Mouse (Mus musculus) CH12.LX (cell line): ENCODE measurements around the gene Trim47. TPM values are rescaled to one million over a fixed set of nuclear protein-coding genes. Genes with fewer than 3 reads are reported as not detected.
A peak's percentile ranks its signal among the peaks of the same experiment; 100 is the strongest.

Experiments used
- DNase-seq: peaks from one replicate; pipeline ENCODE4 v3.0.0-alpha.2; 2013; ENCODE audit errors: extremely low read depth
- H3K27ac ChIP-seq: 2 replicates; pipeline ENCODE4 v1.5.1; 2012; ENCODE audit warnings: low read depth, mild to moderate bottlenecking, control low read depth, moderate library complexity; ENCODE audit not compliant: insufficient read depth
- H3K27me3 ChIP-seq: replicated peaks from 2 replicates; pipeline ENCODE3; 2012; ENCODE audit warnings: inconsistent platforms
- H3K36me3 ChIP-seq, 2 experiments: replicated peaks in 1 of 2; 2 replicates each; pipeline versions ENCODE3 to v1.6.1; 2012; ENCODE audit warnings: inconsistent platforms in 1 of 2, low read length in 1 of 2, mild to moderate bottlenecking in 1 of 2, mixed read lengths in 1 of 2, moderate library complexity in 1 of 2; ENCODE audit not compliant: control insufficient read depth in 1 of 2, insufficient read depth in 1 of 2
- H3K4me1 ChIP-seq, 2 experiments: 2 replicates each; pipeline ENCODE4 v1.6.1; 2012; ENCODE audit warnings: inconsistent platforms in 1 of 2, moderate library complexity in 1 of 2; ENCODE audit not compliant: insufficient read depth in 2 of 2, control insufficient read depth in 1 of 2
- H3K4me2 ChIP-seq: 2 replicates; pipeline ENCODE4 v1.6.1; 2012; ENCODE audit warnings: low read depth, mild to moderate bottlenecking, control low read depth; ENCODE audit not compliant: poor library complexity, insufficient read depth, severe bottlenecking
- H3K4me3 ChIP-seq, 3 experiments: fragments of 150-350 bp in 1 of 3; sonication (generic) in 1 of 3; replicated peaks in 1 of 3; 2 replicates each; pipeline versions ENCODE3 to v1.5.1; 2011 to 2012; ENCODE audit warnings: low read depth in 2 of 3, low read length in 2 of 3, mild to moderate bottlenecking in 2 of 3, moderate library complexity in 2 of 3, control low read depth in 1 of 3, improper control_type of control experiment in 1 of 3, inconsistent platforms in 1 of 3, mixed read lengths in 1 of 3; ENCODE audit not compliant: poor library complexity in 1 of 3
- H3K79me2 ChIP-seq: replicated peaks from 2 replicates; pipeline ENCODE4 v1.6.1; 2012; ENCODE audit warnings: mild to moderate bottlenecking, moderate library complexity; ENCODE audit not compliant: control insufficient read depth, poor library complexity, insufficient read depth, severe bottlenecking; ENCODE audit errors: extremely low read depth
- H3K9ac ChIP-seq: 2 replicates; pipeline ENCODE4 v1.6.1; 2012; ENCODE audit warnings: low read depth, mild to moderate bottlenecking, control low read depth, moderate library complexity; ENCODE audit not compliant: insufficient read depth
- H3K9me3 ChIP-seq: replicated peaks from 2 replicates; pipeline ENCODE3; 2012; ENCODE audit warnings: low read length, inconsistent platforms, mixed read lengths
- BHLHE40 ChIP-seq: IDR thresholded peaks from 2 replicates; pipeline ENCODE4 v1.6.1; 2011; ENCODE audit warnings: mild to moderate bottlenecking, low read depth, low read length, improper control_type of control experiment
- CHD1 ChIP-seq: IDR thresholded peaks from 2 replicates; pipeline ENCODE4 v1.6.1; 2012; ENCODE audit warnings: low read depth, low read length, improper control_type of control experiment, inconsistent platforms
- CTCF ChIP-seq, 2 experiments: IDR thresholded peaks in 1 of 2; conservative IDR thresholded peaks in 1 of 2; 2 replicates each; pipeline ENCODE4 v1.5.1; 2011 to 2012; ENCODE audit warnings: low read depth in 2 of 2, low read length in 2 of 2, improper control_type of control experiment in 1 of 2, inconsistent platforms in 1 of 2, mild to moderate bottlenecking in 1 of 2, moderate library complexity in 1 of 2
- EP300 ChIP-seq: IDR thresholded peaks from 2 replicates; pipeline ENCODE4 v1.6.1; 2011; ENCODE audit warnings: low read length, improper control_type of control experiment
- HCFC1 ChIP-seq: IDR thresholded peaks from 2 replicates; pipeline ENCODE4 v1.6.1; 2012; ENCODE audit warnings: low read depth, mild to moderate bottlenecking, inconsistent platforms, low read length, improper control_type of control experiment
- IRF4 ChIP-seq: IDR thresholded peaks from 2 replicates; pipeline ENCODE4 v1.6.1; 2014; ENCODE audit warnings: low read depth, mild to moderate bottlenecking, inconsistent platforms, low read length, improper control_type of control experiment
- JUND ChIP-seq: conservative IDR thresholded peaks from 2 replicates; pipeline ENCODE4 v1.6.1; 2011; ENCODE audit warnings: low read depth, low read length, improper control_type of control experiment
- KAT2A ChIP-seq: IDR thresholded peaks from 2 replicates; pipeline ENCODE4 v1.6.1; 2012; ENCODE audit warnings: low read length, improper control_type of control experiment, inconsistent platforms; ENCODE audit not compliant: insufficient replicate concordance
- MAFK ChIP-seq: IDR thresholded peaks from 2 replicates; pipeline ENCODE4 v1.6.1; 2011; ENCODE audit warnings: low read length, improper control_type of control experiment; ENCODE audit not compliant: insufficient replicate concordance
- MAX ChIP-seq: IDR thresholded peaks from 2 replicates; pipeline ENCODE4 v1.6.1; 2011; ENCODE audit warnings: low read length, improper control_type of control experiment
- MXI1 ChIP-seq: IDR thresholded peaks from 2 replicates; pipeline ENCODE4 v1.6.1; 2011; ENCODE audit warnings: mild to moderate bottlenecking, low read depth, low read length, improper control_type of control experiment
- MYC ChIP-seq: IDR thresholded peaks from 2 replicates; pipeline ENCODE4 v1.6.1; 2011; ENCODE audit warnings: low read depth, mild to moderate bottlenecking, improper control_type of control experiment, low read length
- NELFE ChIP-seq: IDR thresholded peaks from 2 replicates; pipeline ENCODE4 v1.6.1; 2011; ENCODE audit warnings: low read depth, low read length, improper control_type of control experiment
- NRF1 ChIP-seq: IDR thresholded peaks from 2 replicates; pipeline ENCODE4 v1.6.1; 2014; ENCODE audit warnings: low read depth, mild to moderate bottlenecking, inconsistent platforms, low read length, improper control_type of control experiment, moderate library complexity
- POLR2A ChIP-seq: IDR thresholded peaks from 2 replicates; pipeline ENCODE4 v1.6.1; 2011; ENCODE audit warnings: low read depth, mild to moderate bottlenecking, improper control_type of control experiment, low read length
- POLR2AphosphoS2 ChIP-seq: IDR thresholded peaks from 2 replicates; pipeline ENCODE4 v1.6.1; 2011; ENCODE audit warnings: low read depth, low read length, improper control_type of control experiment
- RCOR1 ChIP-seq: conservative IDR thresholded peaks from 2 replicates; pipeline ENCODE4 v1.6.1; 2012; ENCODE audit warnings: low read depth, mild to moderate bottlenecking, inconsistent platforms, low read length, improper control_type of control experiment
- SMC3 ChIP-seq: IDR thresholded peaks from 2 replicates; pipeline ENCODE4 v1.6.1; 2011; ENCODE audit warnings: low read depth, low read length, improper control_type of control experiment
- TBP ChIP-seq: conservative IDR thresholded peaks from 2 replicates; pipeline ENCODE4 v1.6.1; 2011; ENCODE audit warnings: low read depth, low read length, improper control_type of control experiment
- UBTF ChIP-seq: IDR thresholded peaks from 2 replicates; pipeline ENCODE4 v1.6.1; 2012; ENCODE audit warnings: low read depth, mild to moderate bottlenecking, inconsistent platforms, low read length, improper control_type of control experiment, moderate library complexity
- USF1 ChIP-seq: IDR thresholded peaks from 2 replicates; pipeline ENCODE4 v1.6.1; 2014; ENCODE audit warnings: low read depth, mild to moderate bottlenecking, inconsistent platforms, low read length, improper control_type of control experiment
- dilution Hi-C: fragments of 300-500 bp; cut with MboI; formaldehyde crosslinking; loops from 2 replicates; pipeline ENCODE4 v1.14.3; 2020; ENCODE audit warnings: low sequenced_read_pairs; ENCODE audit not compliant: extremely low pct_unique_long_range_greater_than_20kb, extremely low pct_ligation_motif_present
- in situ Hi-C: fragments of 300-500 bp; cut with MboI; formaldehyde crosslinking; loops from 3 replicates; pipeline ENCODE4 v1.14.3; 2019; ENCODE audit warnings: low sequenced_read_pairs, low pct_ligation_motif_present, low pct_unique_long_range_greater_than_20kb, mixed read lengths
- polyA plus RNA-seq: library from polyadenylated mRNA; unstranded; fragments of >175 nt; gene quantifications from 2 replicates; pipeline ENCODE4 v1.2.1, GENCODE M21; 2012; ENCODE audit warnings: low read depth; ENCODE audit not compliant: insufficient read length
- total RNA-seq, 2 experiments: library from RNA; depleted of rRNA; stranded (reverse); fragments of 300-350 nt in 1 of 2; fragments of >200 nt in 1 of 2; gene quantifications; 2 replicates each; pipeline ENCODE4 v1.2.3; 2012 to 2014

The Trim47 gene
- total and polyA plus RNA-seq, 3 experiments = 0.21 to 0.38 TPM; not detected in 1

GRCm38 (mm10) chr11:116086258-116087193 lies 40.5 kb downstream of the Trim47 start, which contains the start of gene Wbp2 (continued):
- TF ChIP-seq KAT2A (peak; percentile 99), RCOR1 (0 out of 2 replicates have a peak, but pooled peaks have one; percentile 69), UBTF (no peak), HCFC1 (peak; percentile 93; the same call in 1 of the 2 replicates), POLR2AphosphoS2 (peak; percentile 67; the same call in 1 of the 2 replicates), NRF1 (peak; percentile 100)

GRCm38 (mm10) chr11:116084166-116084565 lies 42.8 kb downstream of the Trim47 start:
- TF ChIP-seq POLR2AphosphoS2 (no peak), EP300 (no peak), JUND (no peak), NELFE (no peak), MXI1 (no peak), MAX (no peak), POLR2A (no peak), MYC (no peak), CTCF (conservative IDR thresholded peaks at IDR 0.05 in 1 of 2, IDR thresholded peaks at IDR 0.05 in 1 of 2; ENCODE audit: low read depth in 2 of 2, low read length in 2 of 2) (no peak), CHD1 (no peak), SMC3 (no peak), MAFK (no peak)
- no peaks in the 10 kb centered on the region for H3K27me3 ChIP-seq
- dilution Hi-C loops = no loop called here
- no peak overlapping the region for H3K4me2 ChIP-seq
- DNase-seq = no peak
- H3K9me3 ChIP-seq = no peaks in the 10 kb centered on the region
- H3K79me2 ChIP-seq = peaks cover 16% of the 10 kb centered on the region
- H3K4me3 ChIP-seq = no peak overlapping the region
- in situ Hi-C loops = no loop called here
- no peak overlapping the region for H3K27ac ChIP-seq
- peaks cover 45 to 63% of the 10 kb centered on the region in 2 experiments for H3K36me3 ChIP-seq
- H3K4me1 ChIP-seq = peaks cover 3 to 36% of the 10 kb centered on the region in 2 experiments
- no peak overlapping the region for H3K9ac ChIP-seq

- Histone ChIP-seq H3K79me2 (peaks cover 16% of the 10 kb centered on the region), H3K27me3 (no peaks in the 10 kb centered on the region), H3K4me2 (no peak overlapping the region), H3K4me1 (peaks cover 4 to 39% of the 10 kb centered on the region in 2 experiments), H3K4me3 (no peak overlapping the region), H3K9ac (no peak overlapping the region), H3K27ac (no peak overlapping the region), H3K36me3 (peaks cover 49 to 70% of the 10 kb centered on the region in 2 experiments), H3K9me3 (no peaks in the 10 kb centered on the region)
- TF ChIP-seq POLR2AphosphoS2 = no peak
- TF ChIP-seq BHLHE40 = 0 out of 2 replicates have a peak, but pooled peaks have one; percentile 13
- no peak for TF ChIP-seq NELFE
- no peak for TF ChIP-seq IRF4
- TF ChIP-seq TBP = no peak
- TF ChIP-seq USF1 = no peak
- in situ Hi-C loops (no loop called here), dilution Hi-C loops (no loop called here)
- DNase-seq = no peak
These were observed 43.8 kb downstream of the Trim47 start for GRCm38 (mm10) chr11:116083096-116083672.
